Mouse (Mus musculus) forebrain, embryonic 16.5 days (tissue): ENCODE results near the gene Ccdc188. TPM values are rescaled to one million over a fixed set of nuclear protein-coding genes. Genes with fewer than 3 reads are reported as not detected.

Source experiments
- ATAC-seq: fragments of 200-750 bp; cut with Nextera tagmentation; 2 replicates; pipeline ENCODE4 v1.8.0; 2017; ENCODE audit warnings: mild to moderate bottlenecking, moderate library complexity
- H3K27ac ChIP-seq: fragments of 300-500 bp; sonication (generic); 2 replicates; pipeline ENCODE4 v1.5.1; 2014; ENCODE audit warnings: low read length, control low read depth
- H3K27me3 ChIP-seq: fragments of 300-500 bp; sonication (generic); replicated peaks from 2 replicates; pipeline ENCODE4 v1.6.1; 2014; ENCODE audit warnings: low read length; ENCODE audit not compliant: control insufficient read depth, insufficient read depth
- H3K36me3 ChIP-seq: fragments of 300-500 bp; sonication (generic); 2 replicates; pipeline ENCODE4 v1.6.1; 2014; ENCODE audit not compliant: control insufficient read depth, insufficient read depth
- H3K4me1 ChIP-seq: fragments of 300-500 bp; sonication (generic); replicated peaks from 2 replicates; pipeline ENCODE4 v1.6.1; 2014; ENCODE audit warnings: low read length; ENCODE audit not compliant: control insufficient read depth, insufficient read depth
- H3K4me2 ChIP-seq: fragments of 300-500 bp; sonication (generic); 2 replicates; pipeline ENCODE4 v1.6.1; 2014; ENCODE audit warnings: mild to moderate bottlenecking, low read length, control low read depth
- H3K4me3 ChIP-seq: fragments of 300-500 bp; sonication (generic); replicated peaks from 2 replicates; pipeline ENCODE4 v1.5.1; 2014; ENCODE audit warnings: mild to moderate bottlenecking, low read length, control low read depth
- H3K9ac ChIP-seq: fragments of 300-500 bp; sonication (generic); replicated peaks from 2 replicates; pipeline ENCODE4 v1.6.1; 2014; ENCODE audit warnings: low read depth, low read length, control low read depth
- H3K9me3 ChIP-seq: fragments of 300-500 bp; sonication (generic); 2 replicates; pipeline ENCODE4 v1.6.1; 2016; ENCODE audit warnings: low read length; ENCODE audit not compliant: control insufficient read depth
- WGBS: fragments of 180-500 bp; shearing (Covaris S2); extraction: QIAGEN DNeasy Blood & Tissue Kit; methylation state at CpG from one replicate; pipeline ENCODE4 v1.1.7; 2014; 5-methylcytosine and 5-hydroxymethylcytosine counted together
- polyA plus RNA-seq: library from polyadenylated mRNA; unstranded; fragments of >200 nt; fragmentation: Nextera tagmentation; extraction: Ambion mirVana; gene quantifications from 2 replicates; pipeline ENCODE4 v1.2.1, GENCODE M21; 2015

Ccdc188 gene
- polyA plus RNA-seq, 1 experiment from 2014 or later, result not detected

DNA sequence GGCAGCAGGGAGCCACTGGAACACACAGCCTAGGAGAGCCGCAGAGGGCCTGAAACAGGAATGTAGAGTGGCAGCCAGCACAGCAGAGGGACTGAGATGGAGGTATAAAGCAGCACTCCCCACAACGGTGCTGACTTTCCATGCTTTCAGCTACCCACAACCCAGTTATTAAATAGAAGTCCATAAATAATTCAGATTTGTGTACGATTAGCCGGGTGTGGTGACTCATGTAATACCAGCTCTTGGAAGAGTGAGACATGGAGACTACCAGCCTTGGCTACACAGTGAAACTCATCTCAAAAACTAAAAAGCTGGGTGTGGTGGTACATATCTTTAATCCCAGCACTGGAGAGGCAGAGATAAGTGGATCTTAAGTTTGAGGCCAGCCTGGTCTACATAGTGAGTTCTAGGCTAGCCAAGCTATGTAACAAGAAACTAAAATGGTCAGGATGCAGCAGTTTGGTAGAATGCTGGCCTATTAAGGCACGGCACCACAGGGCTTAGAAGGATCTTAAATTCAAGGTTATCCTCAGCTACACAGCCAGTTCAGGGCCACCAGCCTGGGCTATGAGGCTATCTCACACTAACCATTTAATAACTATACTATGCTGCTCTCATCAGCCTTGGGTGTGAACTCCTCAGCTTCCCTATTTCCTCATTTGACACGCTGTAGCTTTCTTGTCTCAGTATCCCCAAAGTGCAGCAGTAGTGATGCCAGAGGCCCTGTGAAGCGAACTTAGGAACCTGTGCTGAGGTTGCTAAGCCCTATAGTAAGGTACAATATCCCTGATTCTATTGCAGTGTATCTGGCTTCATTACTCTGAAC lies 19.2 kb downstream of the Ccdc188 start:
- H3K4me1 ChIP-seq, result peaks cover 20% of the 10 kb centered on the region
- 76% methylated on average over 7 of the region's 7 CpGs for WGBS
- H3K9ac ChIP-seq, result no peak overlapping the region
- no peak overlapping the region for H3K4me3 ChIP-seq
- H3K36me3 ChIP-seq, result peaks cover 9% of the 10 kb centered on the region; the same call in 1 of the 2 replicates
- H3K9me3 ChIP-seq, result no peaks in the 10 kb centered on the region
- H3K27me3 ChIP-seq, result no peaks in the 10 kb centered on the region
- H3K4me2 ChIP-seq, result no peak overlapping the region
- ATAC-seq, result no peak
- H3K27ac ChIP-seq, result no peak overlapping the region

DNA sequence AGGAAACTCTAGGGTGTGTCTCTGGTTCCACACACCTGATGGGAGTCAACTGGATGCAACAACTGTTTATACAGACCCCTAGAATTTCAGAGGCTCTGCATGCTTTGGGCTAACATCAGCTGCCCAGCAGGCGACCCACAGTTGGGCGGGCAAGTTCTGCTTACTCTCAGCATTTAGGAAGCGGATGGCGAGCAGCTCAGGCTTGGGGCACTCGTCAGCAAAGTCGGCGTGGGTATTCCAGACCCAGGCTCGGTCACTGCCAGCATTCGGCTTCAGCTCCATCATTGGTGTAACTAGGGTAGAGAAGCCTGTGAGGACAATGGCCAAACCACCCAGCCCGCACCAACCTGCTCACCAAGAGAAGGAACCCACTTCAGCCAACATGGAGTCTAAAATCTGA lies 23.9 kb downstream of the Ccdc188 start:
- no peaks in the 10 kb centered on the region for H3K9me3 ChIP-seq
- H3K36me3 ChIP-seq, result peaks cover 33% of the 10 kb centered on the region
- H3K27me3 ChIP-seq, result no peaks in the 10 kb centered on the region
- WGBS, result 95% methylated on average over 10 of the region's 10 CpGs
- H3K4me2 ChIP-seq, result no peak overlapping the region
- peaks cover 2% of the 10 kb centered on the region for H3K4me1 ChIP-seq
- H3K9ac ChIP-seq, result no peak overlapping the region
- no peak overlapping the region for H3K4me3 ChIP-seq
- H3K27ac ChIP-seq, result no peak overlapping the region
- no peak for ATAC-seq

DNA sequence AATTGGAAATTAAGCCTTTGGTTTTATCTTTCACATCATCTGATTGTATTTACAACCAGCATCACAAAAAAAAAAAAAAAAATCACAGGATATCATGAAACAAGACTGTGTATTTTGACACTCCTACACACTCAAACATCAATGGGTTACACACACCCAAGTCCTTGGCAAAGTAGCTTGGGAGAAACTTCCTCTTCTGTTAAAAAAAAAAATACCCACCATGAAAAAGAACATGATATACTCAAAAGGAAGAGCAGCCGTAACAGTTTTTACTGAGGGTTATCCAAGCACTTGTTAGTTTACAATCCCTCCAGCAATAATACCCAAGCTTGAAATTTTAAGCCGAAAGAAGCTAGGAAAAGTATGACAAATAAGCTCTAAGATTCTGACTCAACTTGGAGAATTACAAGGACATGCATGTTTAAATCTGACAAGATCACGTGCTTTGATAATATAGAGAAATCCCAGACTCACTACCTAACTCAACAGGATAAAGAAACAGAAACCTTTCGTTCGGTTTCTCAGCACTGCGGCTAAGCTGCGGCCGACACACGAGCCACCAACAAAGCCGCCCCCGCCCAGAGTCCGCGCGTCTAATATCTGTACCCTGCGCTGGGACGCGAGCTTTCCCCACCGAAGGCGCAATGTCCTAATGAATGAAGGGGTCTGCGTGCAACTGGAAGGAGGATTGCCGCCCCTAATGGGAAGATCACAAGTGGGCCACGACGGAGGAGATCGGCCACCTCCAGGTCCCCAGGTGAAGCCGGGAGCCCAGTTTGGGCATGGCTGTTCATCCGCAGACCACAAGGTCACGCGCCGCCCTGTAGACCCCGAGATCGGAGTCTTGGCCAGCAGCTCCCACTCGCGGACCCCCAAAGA lies 30.1 kb downstream of the Ccdc188 start:
- H3K27ac ChIP-seq, result peak overlapping the region; percentile 92
- H3K9ac ChIP-seq, result peak overlapping the region; percentile 86
- peak; percentile 1; the same call in 1 of the 2 replicates for ATAC-seq
- H3K4me2 ChIP-seq, result peak overlapping the region; percentile 80
- H3K36me3 ChIP-seq, result peaks cover 30% of the 10 kb centered on the region
- peak overlapping the region; percentile 88 for H3K4me3 ChIP-seq
- WGBS, result under 1% methylated on average over 33 of the region's 33 CpGs
- H3K4me1 ChIP-seq, result peaks cover 31% of the 10 kb centered on the region
- no peaks in the 10 kb centered on the region for H3K27me3 ChIP-seq
- no peaks in the 10 kb centered on the region for H3K9me3 ChIP-seq

DNA sequence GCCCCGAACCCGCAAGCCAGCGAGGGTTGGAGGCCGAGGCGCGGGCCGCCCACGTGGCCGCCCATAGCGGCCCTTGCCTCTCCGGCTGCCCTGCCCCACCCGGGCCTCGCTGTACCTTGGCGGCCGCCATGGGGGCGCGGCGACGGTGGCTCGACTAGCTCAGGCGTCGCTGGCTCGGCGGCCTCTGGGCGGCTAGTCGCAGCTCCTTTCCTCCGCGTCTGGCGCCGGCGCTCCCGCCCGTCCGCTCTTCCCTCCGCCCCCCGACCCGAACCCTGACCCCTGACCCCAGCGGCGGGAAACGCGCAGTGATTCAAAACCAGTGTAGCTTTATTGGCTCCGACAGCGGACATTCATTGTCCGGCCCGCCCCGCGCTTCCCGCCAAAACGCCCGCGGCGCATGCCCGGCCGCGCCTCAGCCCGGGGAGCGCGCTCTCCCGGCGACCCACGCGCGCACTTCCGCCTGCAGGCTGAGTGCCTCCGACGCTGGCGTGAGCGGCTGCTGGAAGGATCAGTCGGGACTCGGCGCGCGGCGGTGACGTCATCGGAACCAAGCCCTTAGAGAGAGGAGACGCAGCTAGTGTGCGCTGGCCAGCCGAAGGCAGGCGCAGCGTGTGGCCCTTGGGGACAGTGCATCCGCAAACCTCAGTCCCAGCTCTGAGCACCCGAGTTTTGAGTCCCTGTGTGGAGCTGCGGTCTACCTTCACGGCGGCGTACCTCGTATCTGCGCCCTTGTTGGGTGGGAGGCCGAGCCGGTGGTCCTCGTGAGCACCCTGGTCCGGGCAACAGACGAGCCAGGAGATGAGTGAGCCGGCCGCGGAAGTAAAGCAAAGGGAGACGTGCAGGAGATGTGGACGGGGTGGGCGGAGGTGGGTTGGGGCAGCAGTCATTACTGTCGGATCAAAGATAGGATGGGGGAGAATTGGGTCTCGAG lies 31.0 kb downstream of the Ccdc188 start, which contains the start of the genes Trmt2a and Ranbp1:
Gene Trmt2a (plus strand): TSS at position 247 of the 931 bp plus-strand sequence.
Gene Ranbp1 (minus strand): TSS at position 300 of the 931 bp plus-strand sequence.
- peak within 1 kb of the TSS; percentile 92 for H3K27ac ChIP-seq
- peak within 1 kb of the TSS; percentile 88 for H3K4me3 ChIP-seq
- no peaks in the 10 kb centered on the region for H3K9me3 ChIP-seq
- H3K27me3 ChIP-seq, result no peaks in the 10 kb centered on the region
- H3K36me3 ChIP-seq, result peaks cover 35% of the 10 kb centered on the region
- H3K4me1 ChIP-seq, result peaks cover 31% of the 10 kb centered on the region
- WGBS, result under 1% methylated on average over 99 of the region's 102 CpGs
- H3K4me2 ChIP-seq, result peak within 1 kb of the TSS; percentile 98
- ATAC-seq, result peak; percentile 97
- peak within 1 kb of the TSS; percentile 93 for H3K9ac ChIP-seq

DNA sequence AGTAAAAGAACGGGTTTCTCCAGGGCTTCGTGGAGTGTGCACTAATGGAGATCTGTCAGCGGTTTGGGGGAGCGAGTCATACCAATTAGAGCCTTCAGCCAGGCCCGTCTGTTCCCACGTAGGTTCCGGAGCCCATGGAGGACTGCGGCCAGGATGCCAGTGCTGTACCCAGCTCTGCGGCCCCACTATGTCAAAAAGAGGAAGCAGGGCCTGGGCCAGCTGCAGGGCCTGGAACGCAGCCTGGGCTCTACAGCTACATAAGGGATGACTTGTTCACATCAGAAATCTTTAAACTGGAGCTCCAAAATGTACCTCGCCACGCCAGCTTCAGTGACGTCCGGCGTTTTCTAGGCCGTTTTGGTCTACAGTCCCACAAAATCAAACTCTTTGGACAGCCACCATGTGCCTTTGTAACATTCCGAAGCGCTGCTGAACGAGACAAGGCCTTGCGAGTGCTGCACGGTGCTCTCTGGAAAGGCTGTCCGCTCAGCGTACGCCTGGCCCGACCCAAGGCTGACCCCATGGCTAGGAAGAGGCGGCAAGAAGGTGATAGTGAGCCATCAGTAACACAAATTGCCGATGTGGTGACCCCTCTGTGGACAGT lies 31.8 kb downstream of the Ccdc188 start:
- peak overlapping the region; percentile 98 for H3K4me2 ChIP-seq
- H3K27ac ChIP-seq, result peak overlapping the region; percentile 92
- peak; percentile 13 for ATAC-seq
- H3K27me3 ChIP-seq, result no peaks in the 10 kb centered on the region
- peak overlapping the region; percentile 88 for H3K4me3 ChIP-seq
- WGBS, result 6% methylated on average over 27 of the region's 27 CpGs
- no peaks in the 10 kb centered on the region for H3K9me3 ChIP-seq
- H3K9ac ChIP-seq, result peak overlapping the region; percentile 93
- peaks cover 36% of the 10 kb centered on the region for H3K36me3 ChIP-seq
- H3K4me1 ChIP-seq, result peaks cover 31% of the 10 kb centered on the region

DNA sequence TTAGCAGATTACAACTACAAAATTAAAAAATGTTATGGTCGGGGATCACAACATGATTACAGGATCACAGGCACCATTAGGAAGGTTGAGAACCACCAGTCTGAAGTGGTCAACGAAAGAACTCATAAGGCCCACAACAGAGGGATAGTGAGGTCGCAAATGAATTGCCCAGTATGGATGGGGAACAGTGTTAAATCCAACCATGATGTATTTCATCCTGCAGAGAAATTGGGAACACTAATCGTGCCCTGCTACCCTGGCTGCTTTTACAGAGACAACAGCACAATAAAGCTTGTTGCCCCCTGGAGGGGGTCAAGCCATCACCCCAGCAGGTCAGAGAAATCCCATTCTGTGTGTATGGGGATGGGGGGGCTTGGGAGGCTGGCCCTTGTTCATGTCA lies 32.6 kb downstream of the Ccdc188 start:
- H3K4me2 ChIP-seq, result peak overlapping the region; percentile 98
- WGBS, result 64% methylated on average over 4 of the region's 4 CpGs
- H3K36me3 ChIP-seq, result peaks cover 33% of the 10 kb centered on the region
- H3K9me3 ChIP-seq, result no peaks in the 10 kb centered on the region
- peaks cover 31% of the 10 kb centered on the region for H3K4me1 ChIP-seq
- no peak for ATAC-seq
- peak overlapping the region; percentile 88 for H3K4me3 ChIP-seq
- H3K27ac ChIP-seq, result no peak overlapping the region
- peak overlapping the region; percentile 0; the same call in 1 of the 2 replicates for H3K9ac ChIP-seq
- H3K27me3 ChIP-seq, result no peaks in the 10 kb centered on the region

DNA sequence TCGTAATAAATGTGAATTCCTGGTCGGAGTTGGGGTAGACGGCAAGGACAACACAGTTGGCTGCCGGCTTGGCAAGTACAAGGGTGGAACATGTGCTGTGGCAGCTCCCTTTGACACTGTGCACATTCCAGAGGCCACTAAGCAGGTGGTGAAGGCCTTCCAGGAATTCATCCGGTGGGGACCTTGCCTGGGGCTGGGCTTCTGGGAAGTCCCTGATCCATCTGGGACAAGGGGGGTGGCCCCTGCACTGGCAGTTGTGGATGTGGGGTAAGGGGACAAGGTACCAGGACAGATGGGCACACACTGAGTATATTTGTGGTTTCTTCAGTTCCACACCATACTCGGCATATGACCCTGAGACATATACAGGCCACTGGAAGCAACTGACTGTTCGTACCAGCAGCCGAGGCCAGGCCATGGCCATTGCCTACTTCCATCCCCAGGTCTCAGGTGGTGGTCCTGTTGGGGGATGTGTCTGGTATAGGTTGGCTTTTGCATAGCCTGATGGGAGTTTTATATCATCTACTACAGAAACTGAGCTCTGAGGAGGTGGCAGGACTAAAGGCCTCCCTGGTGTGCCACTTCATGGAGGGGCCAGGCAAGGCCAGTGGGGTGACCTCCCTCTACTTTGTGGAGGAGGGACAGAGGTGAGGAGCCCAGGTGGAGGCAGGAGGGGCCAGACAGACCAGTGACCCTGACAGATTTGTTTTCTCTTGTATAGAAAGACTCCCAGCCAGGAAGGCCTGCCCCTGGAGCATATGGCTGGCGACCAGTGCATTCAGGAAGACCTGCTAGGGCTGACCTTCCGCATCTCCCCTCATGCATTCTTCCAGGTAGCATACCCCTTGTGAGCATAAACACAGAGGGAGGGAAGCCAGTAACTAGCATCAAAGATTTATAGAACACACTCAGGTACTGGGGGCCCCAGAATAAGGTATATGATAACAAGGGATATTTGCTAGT lies 33.4 kb downstream of the Ccdc188 start:
- WGBS, result 69% methylated on average over 10 of the region's 10 CpGs
- H3K4me3 ChIP-seq, result no peak overlapping the region
- peaks cover 31% of the 10 kb centered on the region for H3K4me1 ChIP-seq
- H3K9ac ChIP-seq, result 0 out of 2 replicates have a peak overlapping the region, but pooled peaks have one; percentile 6
- H3K4me2 ChIP-seq, result peak overlapping the region; percentile 98; the same call in 1 of the 2 replicates
- H3K9me3 ChIP-seq, result no peaks in the 10 kb centered on the region
- no peak overlapping the region for H3K27ac ChIP-seq
- no peak for ATAC-seq
- H3K36me3 ChIP-seq, result peaks cover 30% of the 10 kb centered on the region
- no peaks in the 10 kb centered on the region for H3K27me3 ChIP-seq
